Mouse (Mus musculus) olfactory bulb, adult 2 months (tissue): ENCODE data around the gene Mmp11.

Source experiments
- CTCF ChIP-seq: fragments of 200-500 bp; IDR thresholded peaks from 2 replicates; pipeline ENCODE4 v1.5.1; 2012; ENCODE audit warnings: low read depth, mild to moderate bottlenecking, low read length, moderate library complexity; ENCODE audit not compliant: insufficient read depth
- POLR2A ChIP-seq: fragments of 200-500 bp; IDR thresholded peaks from 2 replicates; pipeline ENCODE4 v1.6.1; 2012; ENCODE audit warnings: mild to moderate bottlenecking, low read depth, low read length, moderate library complexity; ENCODE audit not compliant: insufficient read depth

- TF ChIP-seq POLR2A (no peak), CTCF (no peak)
Observed at GRCm38 (mm10) chr10:75973846-75974245, 37.5 kb upstream of the Mmp11 start.
